8 mouse cellular contexts compared by ENCODE assay signal in the genomic region with DNA sequence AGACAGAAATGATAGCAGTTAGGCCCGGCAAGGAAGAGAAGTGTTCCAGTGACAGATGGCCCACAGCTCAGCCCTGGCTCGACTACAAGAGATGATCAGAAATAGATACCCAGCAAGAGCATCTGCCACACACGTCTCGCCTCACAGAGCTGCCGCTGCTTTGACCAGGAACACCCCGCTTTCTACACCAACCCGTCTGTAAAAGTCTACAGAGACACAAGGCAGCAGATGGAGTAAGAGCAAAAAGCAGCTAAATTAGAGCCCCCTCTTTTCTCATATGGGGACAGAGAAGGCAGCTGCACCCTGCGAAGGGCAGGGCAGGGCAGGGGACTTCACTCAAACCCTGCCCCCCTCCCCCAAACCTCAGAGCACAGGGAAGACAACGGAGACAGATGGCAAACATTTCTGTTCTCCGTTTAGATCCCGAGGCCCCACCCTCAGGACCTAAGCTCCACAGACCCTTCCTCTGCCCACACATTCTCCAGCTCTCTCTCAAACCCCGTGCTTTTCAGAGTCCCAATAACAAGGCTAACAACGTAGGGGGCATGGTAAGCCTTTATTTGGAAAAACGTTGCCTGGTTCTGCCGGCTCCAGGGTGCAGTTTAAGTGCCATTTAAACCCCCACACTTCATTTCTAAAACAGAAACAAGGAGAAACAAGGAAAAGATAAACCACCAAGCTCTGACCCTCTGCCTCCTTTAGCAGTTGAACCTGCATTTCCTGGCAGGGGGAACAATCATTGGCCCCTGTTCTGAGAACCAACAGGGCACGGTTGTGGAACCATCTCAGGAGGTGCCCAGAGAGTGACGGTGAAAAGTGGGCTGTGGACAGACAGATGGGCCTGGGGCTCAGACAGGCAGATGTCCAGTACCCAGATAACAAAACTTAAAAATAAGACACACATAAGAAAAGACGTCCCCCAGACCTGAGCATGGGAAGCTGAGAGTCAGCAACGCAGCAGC. TPM values are rescaled to one million over a fixed set of nuclear protein-coding genes. Genes with fewer than 3 reads are reported as not detected.
DNase-seq lines count a peak whose midpoint lies in the region; ATAC-seq and TF ChIP-seq lines count a peak whose summit lies in the region.
"Had no signal": no experiment of that assay in that cellular context is flagged by ENCODE, and none has a peak within 500 bp of the region (broad histone marks: within the 10 kb centered on the region; RNA-seq: fewer than 3 reads in every experiment).

No protein-coding gene starts in this region.

- TF ChIP-seq CTCF in olfactory bulb, adult 2 months (IDR thresholded peaks at IDR 0.05; ENCODE audit: insufficient read depth, low read depth, low read length): no peak

- DNase-seq in cerebellum, postnatal 14 days: peak; percentile 90 to 93
- DNase-seq in layer of hippocampus, postnatal 10 days (ENCODE audit: low spot score in 2 of 2): peak; percentile 58 to 63
- no peak for DNase-seq in spleen, postnatal 4 days (ENCODE audit: low spot score in 2 of 2)
- DNase-seq in c-Kit-positive CD71-positive TER-119-positive erythroid progenitor cells, embryonic 14.5 days (ENCODE audit: low spot score): no peak

- no peak overlapping the region for H3K4me3 ChIP-seq in forebrain, embryonic 13.5 days
- no peak overlapping the region for H3K4me3 ChIP-seq in olfactory bulb, adult 2 months (ENCODE audit: insufficient read depth, low read depth, low read length)

- no peaks in the 10 kb centered on the region for H3K27me3 ChIP-seq in forebrain, embryonic 13.5 days

- H3K4me2 ChIP-seq in forebrain, embryonic 13.5 days: peak overlapping the region; percentile 20; the same call in 1 of the 2 replicates

- H3K36me3 ChIP-seq in forebrain, embryonic 13.5 days (ENCODE audit: poor library complexity, severe bottlenecking): peaks cover 34% of the 10 kb centered on the region

- H3K9ac ChIP-seq in forebrain, embryonic 13.5 days: peak overlapping the region; percentile 14; the same call in 1 of the 2 replicates

- H3K9me3 ChIP-seq in forebrain, embryonic 13.5 days (replicated peaks): peaks cover 7% of the 10 kb centered on the region; the same call in 1 of the 2 replicates

- no peak for TF ChIP-seq POLR2A in olfactory bulb, adult 2 months (IDR thresholded peaks at IDR 0.05; ENCODE audit: insufficient read depth, low read depth, low read length)

- 28% methylated on average over 19 of the region's 19 CpGs for WGBS in forebrain, embryonic 13.5 days
- 26% methylated on average over 19 of the region's 19 CpGs for WGBS in olfactory bulb, adult 2 months

- ATAC-seq in forebrain, embryonic 13.5 days: peak; percentile 80
- no peak for ATAC-seq in granulocyte monocyte progenitor cell, adult 5-6 weeks (replicated peaks; ENCODE audit: poor library complexity, severe bottlenecking)

- peak overlapping the region; percentile 88 for H3K27ac ChIP-seq in forebrain, embryonic 13.5 days
- peak overlapping the region; percentile 32; the same call in 1 of the 2 replicates for H3K27ac ChIP-seq in olfactory bulb, adult 2 months (ENCODE audit: insufficient read depth, low read depth, low read length)

- H3K4me1 ChIP-seq in forebrain, embryonic 13.5 days: peaks cover 30% of the 10 kb centered on the region
- H3K4me1 ChIP-seq in olfactory bulb, adult 2 months (ENCODE audit: control insufficient read depth, insufficient read depth, low read length): peaks cover 26% of the 10 kb centered on the region

RNA-seq across cellular contexts. Expression of a gene that starts 21.7 kb away (rescaled TPM):
- 33.6 and 38.2 TPM in 2 replicates for polyA plus RNA-seq in forebrain, embryonic 13.5 days (2015; fragmentation: Nextera tagmentation; extraction: Ambion mirVana)
- total RNA-seq in layer of hippocampus, postnatal 10 days (2021): 100 to 1,000 TPM in 1 of 2 experiments, 10 to 100 TPM in 1; 98.5 to 104 TPM
- polyA plus RNA-seq in olfactory bulb, adult 2 months (2012; ENCODE audit: insufficient read depth, insufficient read length, low replicate concordance, missing spikeins): not detected in 2 replicates
- total RNA-seq in granulocyte monocyte progenitor cell, adult 5-6 weeks (2014; fragmentation: Nextera tagmentation): 0.41 TPM in 1 of 2 replicates, not detected in the other
- total RNA-seq in granulocyte monocyte progenitor cell, adult 5-6 weeks (2017): 0.21 TPM in 1 of 2 replicates, not detected in the other

RNA-seq across cellular contexts. Expression of a gene that starts 26.0 kb away (rescaled TPM):
- polyA plus RNA-seq in forebrain, embryonic 13.5 days (2015; fragmentation: Nextera tagmentation; extraction: Ambion mirVana): 9.8 and 11.3 TPM in 2 replicates
- 1 to 10 TPM; 7.3 to 9.0 TPM for total RNA-seq in layer of hippocampus, postnatal 10 days (2021)
- polyA plus RNA-seq in olfactory bulb, adult 2 months (2012; ENCODE audit: insufficient read depth, insufficient read length, low replicate concordance, missing spikeins): not detected in 2 replicates
- total RNA-seq in granulocyte monocyte progenitor cell, adult 5-6 weeks (2014; fragmentation: Nextera tagmentation): 7.2 and 9.7 TPM in 2 replicates
- total RNA-seq in granulocyte monocyte progenitor cell, adult 5-6 weeks (2017): 0.62 and 2.8 TPM in 2 replicates

RNA-seq across cellular contexts. Expression of a gene that starts 33.9 kb away (rescaled TPM):
- not detected in 2 replicates for polyA plus RNA-seq in forebrain, embryonic 13.5 days (2015; fragmentation: Nextera tagmentation; extraction: Ambion mirVana)
- total RNA-seq in layer of hippocampus, postnatal 10 days (2021): not detected
- polyA plus RNA-seq in olfactory bulb, adult 2 months (2012; ENCODE audit: insufficient read depth, insufficient read length, low replicate concordance, missing spikeins): not detected in 2 replicates
- total RNA-seq in granulocyte monocyte progenitor cell, adult 5-6 weeks (2014; fragmentation: Nextera tagmentation): not detected in 2 replicates
- total RNA-seq in granulocyte monocyte progenitor cell, adult 5-6 weeks (2017): not detected in 2 replicates
- polyA plus RNA-seq: heart, postnatal 0 days had no signal

Comparison
In these comparisons a context has a peak if more than half of its experiments do, and no peak if none do; other contexts are left out.
1. DNase-seq: peak in cerebellum, postnatal 14 days (2 of 2) and layer of hippocampus, postnatal 10 days (2 of 2); none in spleen, postnatal 4 days (0 of 2) and c-Kit-positive CD71-positive TER-119-positive erythroid progenitor cells, embryonic 14.5 days (single experiment).
2. RNA of a gene that starts 21.7 kb away (total RNA-seq): 98.5 to 104 TPM in layer of hippocampus, postnatal 10 days; 0.21 to 0.41 TPM in granulocyte monocyte progenitor cell, adult 5-6 weeks; every median in the first group is over 10 times any median in the second.